Mouse (Mus musculus): Measurements from ENCODE around the gene Snrpa. TPM values are rescaled to one million over a fixed set of nuclear protein-coding genes. Genes with fewer than 3 reads are reported as not detected.

The Snrpa gene
- polyA plus RNA-seq, 1 experiment from 2014 or later: 163 TPM

- Histone ChIP-seq H3K9ac (peak within 1 kb of the TSS; percentile 64), H3K4me3 (peak within 1 kb of the TSS; percentile 74), H3K9me3 (replicated peaks) (no peaks in the 10 kb centered on the region), H3K36me3 (peaks cover 32% of the 10 kb centered on the region), H3K4me1 (peaks cover 32% of the 10 kb centered on the region), H3K4me2 (peak within 1 kb of the TSS; percentile 81), H3K27me3 (replicated peaks) (no peaks in the 10 kb centered on the region), H3K27ac (peak within 1 kb of the TSS; percentile 86)
- under 1% methylated on average over 52 of the region's 53 CpGs for WGBS (ENCODE audit: insufficient replicate concordance)
- peak; percentile 96 for ATAC-seq
These were observed 17.5 kb downstream of the Snrpa start, which contains the start of gene Rab4b for GRCm38 (mm10) chr7:27178324-27179216. TSS of gene Rab4b (minus strand) at chr7:27178896.

GRCm38 (mm10) chr7:27177942-27178323, 18.1 kb downstream of the Snrpa start:
- no peaks in the 10 kb centered on the region for H3K9me3 ChIP-seq (replicated peaks)
- ATAC-seq: 0 out of 2 replicates have a peak, but pooled peaks have one; percentile 0
- 16% methylated on average over 4 of the region's 4 CpGs for WGBS (ENCODE audit: insufficient replicate concordance)
- peaks cover 31% of the 10 kb centered on the region for H3K36me3 ChIP-seq
- H3K4me1 ChIP-seq: peaks cover 32% of the 10 kb centered on the region
- peak overlapping the region; percentile 81 for H3K4me2 ChIP-seq
- no peaks in the 10 kb centered on the region for H3K27me3 ChIP-seq (replicated peaks)
- peak overlapping the region; percentile 74 for H3K4me3 ChIP-seq
- peak overlapping the region; percentile 64 for H3K9ac ChIP-seq
- peak overlapping the region; percentile 86 for H3K27ac ChIP-seq

GRCm38 (mm10) chr7:27174896-27175295, 21.2 kb downstream of the Snrpa start:
- no peak for ATAC-seq
- Histone ChIP-seq H3K4me3 (no peak overlapping the region), H3K4me1 (peaks cover 26% of the 10 kb centered on the region), H3K27me3 (replicated peaks) (no peaks in the 10 kb centered on the region), H3K27ac (no peak overlapping the region), H3K9me3 (replicated peaks) (no peaks in the 10 kb centered on the region), H3K36me3 (peaks cover 46% of the 10 kb centered on the region), H3K4me2 (no peak overlapping the region), H3K9ac (no peak overlapping the region)
- 92% methylated on average over 7 of the region's 7 CpGs for WGBS (ENCODE audit: insufficient replicate concordance)

- Histone ChIP-seq H3K9ac (peak overlapping the region; percentile 0; the same call in 1 of the 2 replicates), H3K9me3 (replicated peaks) (no peaks in the 10 kb centered on the region), H3K4me2 (no peak overlapping the region), H3K36me3 (peaks cover 46% of the 10 kb centered on the region), H3K4me1 (peaks cover 22% of the 10 kb centered on the region), H3K27ac (no peak overlapping the region), H3K27me3 (replicated peaks) (no peaks in the 10 kb centered on the region), H3K4me3 (no peak overlapping the region)
- 80% methylated on average over 15 of the region's 15 CpGs for WGBS (ENCODE audit: insufficient replicate concordance)
- no peak for ATAC-seq
These were observed 21.6 kb downstream of the Snrpa start for GRCm38 (mm10) chr7:27174496-27174895.

- Histone ChIP-seq H3K27me3 (replicated peaks) (no peaks in the 10 kb centered on the region), H3K4me3 (no peak overlapping the region), H3K9me3 (replicated peaks) (no peaks in the 10 kb centered on the region), H3K4me1 (peaks cover 26% of the 10 kb centered on the region), H3K36me3 (peaks cover 46% of the 10 kb centered on the region), H3K9ac (no peak overlapping the region), H3K4me2 (no peak overlapping the region), H3K27ac (no peak overlapping the region)
- 77% methylated on average over 3 of the region's 3 CpGs for WGBS (ENCODE audit: insufficient replicate concordance)
- no peak for ATAC-seq
These were observed 25.1 kb downstream of the Snrpa start for GRCm38 (mm10) chr7:27170981-27171380.

GRCm38 (mm10) chr7:27168371-27168770, 27.7 kb downstream of the Snrpa start:
- no peak for ATAC-seq
- 74% methylated on average over 5 of the region's 5 CpGs for WGBS (ENCODE audit: insufficient replicate concordance)

GRCm38 (mm10) chr7:27167475-27168094, 28.5 kb downstream of the Snrpa start:
- Histone ChIP-seq H3K4me3 (peak overlapping the region; percentile 84), H3K9me3 (replicated peaks) (no peaks in the 10 kb centered on the region), H3K36me3 (peaks cover 45% of the 10 kb centered on the region), H3K4me1 (peaks cover 49% of the 10 kb centered on the region), H3K27me3 (replicated peaks) (no peaks in the 10 kb centered on the region), H3K9ac (peak overlapping the region; percentile 90), H3K27ac (peak overlapping the region; percentile 92), H3K4me2 (peak overlapping the region; percentile 81)
- 73% methylated on average over 11 of the region's 11 CpGs for WGBS (ENCODE audit: insufficient replicate concordance)
- ATAC-seq: no peak

More at GRCm38 (mm10) chr7:27168371-27168770, 27.7 kb downstream of the Snrpa start:
- Histone ChIP-seq H3K4me3 (no peak overlapping the region), H3K27me3 (replicated peaks) (no peaks in the 10 kb centered on the region), H3K9ac (no peak overlapping the region), H3K4me1 (peaks cover 44% of the 10 kb centered on the region), H3K27ac (0 out of 2 replicates have a peak overlapping the region, but pooled peaks have one; percentile 13), H3K4me2 (no peak overlapping the region), H3K36me3 (peaks cover 45% of the 10 kb centered on the region), H3K9me3 (replicated peaks) (no peaks in the 10 kb centered on the region)

GRCm38 (mm10) chr7:27166614-27167474, 29.2 kb downstream of the Snrpa start, which contains the start of gene Egln2:
TSS of gene Egln2 (minus strand) at chr7:27166802.
- H3K4me1 ChIP-seq: peaks cover 56% of the 10 kb centered on the region
- peak; percentile 86 for ATAC-seq
- peaks cover 45% of the 10 kb centered on the region for H3K36me3 ChIP-seq
- H3K9ac ChIP-seq: peak within 1 kb of the TSS; percentile 90
- H3K4me2 ChIP-seq: peak within 1 kb of the TSS; percentile 81
- WGBS (ENCODE audit: insufficient replicate concordance): 1% methylated on average over 60 of the region's 61 CpGs
- peak within 1 kb of the TSS; percentile 84 for H3K4me3 ChIP-seq
- peak within 1 kb of the TSS; percentile 92 for H3K27ac ChIP-seq
- no peaks in the 10 kb centered on the region for H3K27me3 ChIP-seq (replicated peaks)
- no peaks in the 10 kb centered on the region for H3K9me3 ChIP-seq (replicated peaks)

GRCm38 (mm10) chr7:27166229-27166613, 29.9 kb downstream of the Snrpa start:
- Histone ChIP-seq H3K4me3 (peak overlapping the region; percentile 84), H3K9me3 (replicated peaks) (no peaks in the 10 kb centered on the region), H3K4me2 (peak overlapping the region; percentile 81), H3K27ac (peak overlapping the region; percentile 92), H3K27me3 (replicated peaks) (no peaks in the 10 kb centered on the region), H3K4me1 (peaks cover 63% of the 10 kb centered on the region), H3K9ac (peak overlapping the region; percentile 90), H3K36me3 (peaks cover 45% of the 10 kb centered on the region)
- ATAC-seq: peak; percentile 76
- WGBS (ENCODE audit: insufficient replicate concordance): under 1% methylated on average over 40 of the region's 43 CpGs

- WGBS (ENCODE audit: insufficient replicate concordance): 4% methylated on average over 8 of the region's 8 CpGs
- H3K4me3 ChIP-seq: peak overlapping the region; percentile 84
- peak overlapping the region; percentile 92 for H3K27ac ChIP-seq
- H3K9ac ChIP-seq: peak overlapping the region; percentile 90
- no peaks in the 10 kb centered on the region for H3K9me3 ChIP-seq (replicated peaks)
- H3K4me1 ChIP-seq: peaks cover 68% of the 10 kb centered on the region
- H3K4me2 ChIP-seq: peak overlapping the region; percentile 81
- ATAC-seq: peak; percentile 1; the same call in 1 of the 2 replicates
- peaks cover 47% of the 10 kb centered on the region for H3K36me3 ChIP-seq
- no peaks in the 10 kb centered on the region for H3K27me3 ChIP-seq (replicated peaks)
These were observed 30.4 kb downstream of the Snrpa start for GRCm38 (mm10) chr7:27165696-27166095.

- Histone ChIP-seq H3K9ac (peak overlapping the region; percentile 90), H3K9me3 (replicated peaks) (no peaks in the 10 kb centered on the region), H3K4me2 (peak overlapping the region; percentile 81), H3K4me3 (peak overlapping the region; percentile 84), H3K36me3 (peaks cover 47% of the 10 kb centered on the region), H3K27me3 (replicated peaks) (no peaks in the 10 kb centered on the region), H3K4me1 (peaks cover 74% of the 10 kb centered on the region), H3K27ac (peak overlapping the region; percentile 92)
- WGBS (ENCODE audit: insufficient replicate concordance): 76% methylated on average over 23 of the region's 23 CpGs
- no peak for ATAC-seq
These were observed 30.9 kb downstream of the Snrpa start for GRCm38 (mm10) chr7:27165007-27165655.

Data from liver, embryonic 12.5 days (tissue).